Mouse (Mus musculus): ENCODE data around the gene Wfikkn1.

DNA sequence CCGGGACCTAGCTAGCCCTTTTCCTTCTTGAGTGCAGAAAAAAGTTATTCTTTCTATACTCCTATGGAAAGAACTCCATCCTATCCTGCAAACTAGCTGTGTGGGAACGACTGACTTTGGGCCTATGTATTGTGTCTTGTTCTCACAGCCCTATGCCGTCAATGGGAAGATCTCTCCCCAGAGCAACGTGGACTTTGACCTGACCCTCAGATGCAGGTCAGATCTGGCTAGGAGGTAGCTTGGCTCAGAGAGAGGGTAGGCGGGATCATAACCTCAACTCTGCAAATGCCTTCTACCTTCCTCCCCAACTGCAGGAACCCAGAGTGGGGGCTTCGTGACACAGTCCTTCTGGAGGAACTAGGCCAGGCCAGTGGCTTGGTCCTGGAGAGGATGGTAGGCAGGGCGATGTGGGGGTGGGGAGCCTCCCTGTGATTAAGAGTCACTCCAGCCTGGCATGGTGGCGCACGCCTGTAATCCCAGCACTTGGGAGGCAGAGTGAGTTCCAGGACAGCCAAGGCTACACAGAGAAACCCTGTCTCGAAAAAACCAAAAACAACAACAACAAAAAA, 4.2 kb downstream of the Wfikkn1 start:
- TF ChIP-seq POLR2A (IDR thresholded peaks at IDR 0.05; ENCODE audit: insufficient read length, low read depth) (no peak), REST (IDR thresholded peaks at IDR 0.05; ENCODE audit: insufficient read depth, insufficient read length) (no peak), TCF12 (IDR thresholded peaks at IDR 0.05; ENCODE audit: insufficient read depth, poor library complexity, severe bottlenecking) (no peak), USF1 (IDR thresholded peaks at IDR 0.05; ENCODE audit: low read depth) (no peak), MAX (IDR thresholded peaks at IDR 0.05; ENCODE audit: low read depth) (no peak), E2F4 (IDR thresholded peaks at IDR 0.05; ENCODE audit: insufficient read depth) (no peak), SRF (IDR thresholded peaks at IDR 0.05; ENCODE audit: control insufficient read depth, insufficient read length, low read depth) (no peak), POLR2AphosphoS2 (IDR thresholded peaks at IDR 0.05; ENCODE audit: insufficient read length, low read depth) (no peak), MYOG (IDR thresholded peaks at IDR 0.05; ENCODE audit: control insufficient read depth in 1 of 3, insufficient read depth in 1 of 3, insufficient read length in 2 of 3, low read depth in 2 of 3) (no peak), CEBPB (IDR thresholded peaks at IDR 0.05; ENCODE audit: insufficient read depth, poor library complexity, severe bottlenecking) (no peak), MYOD1 (IDR thresholded peaks at IDR 0.05; ENCODE audit: control insufficient read depth in 1 of 3, insufficient read length in 2 of 3, low read depth in 2 of 3) (no peak), TCF3 (IDR thresholded peaks at IDR 0.05; ENCODE audit: insufficient read length, low read depth) (no peak)

All from myocyte (in vitro differentiated cells).